Mouse (Mus musculus) CH12.LX (cell line): ENCODE measurements around the gene Pom121l2. TPM values are rescaled to one million over a fixed set of nuclear protein-coding genes. Genes with fewer than 3 reads are reported as not detected.

Experiments used
- DNase-seq: peaks from one replicate; pipeline ENCODE4 v3.0.0-alpha.2; 2013; ENCODE audit errors: extremely low read depth
- H3K27ac ChIP-seq: 2 replicates; pipeline ENCODE4 v1.5.1; 2012; ENCODE audit warnings: low read depth, mild to moderate bottlenecking, control low read depth, moderate library complexity; ENCODE audit not compliant: insufficient read depth
- H3K27me3 ChIP-seq: replicated peaks from 2 replicates; pipeline ENCODE3; 2012; ENCODE audit warnings: inconsistent platforms
- H3K36me3 ChIP-seq, 2 experiments: replicated peaks in 1 of 2; 2 replicates each; pipeline versions ENCODE3 to v1.6.1; 2012; ENCODE audit warnings: inconsistent platforms in 1 of 2, low read length in 1 of 2, mild to moderate bottlenecking in 1 of 2, mixed read lengths in 1 of 2, moderate library complexity in 1 of 2; ENCODE audit not compliant: control insufficient read depth in 1 of 2, insufficient read depth in 1 of 2
- H3K4me1 ChIP-seq, 2 experiments: 2 replicates each; pipeline ENCODE4 v1.6.1; 2012; ENCODE audit warnings: inconsistent platforms in 1 of 2, moderate library complexity in 1 of 2; ENCODE audit not compliant: insufficient read depth in 2 of 2, control insufficient read depth in 1 of 2
- H3K4me2 ChIP-seq: 2 replicates; pipeline ENCODE4 v1.6.1; 2012; ENCODE audit warnings: low read depth, mild to moderate bottlenecking, control low read depth; ENCODE audit not compliant: poor library complexity, insufficient read depth, severe bottlenecking
- H3K4me3 ChIP-seq, 3 experiments: fragments of 150-350 bp in 1 of 3; sonication (generic) in 1 of 3; replicated peaks in 1 of 3; 2 replicates each; pipeline versions ENCODE3 to v1.5.1; 2011 to 2012; ENCODE audit warnings: low read depth in 2 of 3, low read length in 2 of 3, mild to moderate bottlenecking in 2 of 3, moderate library complexity in 2 of 3, control low read depth in 1 of 3, improper control_type of control experiment in 1 of 3, inconsistent platforms in 1 of 3, mixed read lengths in 1 of 3; ENCODE audit not compliant: poor library complexity in 1 of 3
- H3K79me2 ChIP-seq: replicated peaks from 2 replicates; pipeline ENCODE4 v1.6.1; 2012; ENCODE audit warnings: mild to moderate bottlenecking, moderate library complexity; ENCODE audit not compliant: control insufficient read depth, poor library complexity, insufficient read depth, severe bottlenecking; ENCODE audit errors: extremely low read depth
- H3K9ac ChIP-seq: 2 replicates; pipeline ENCODE4 v1.6.1; 2012; ENCODE audit warnings: low read depth, mild to moderate bottlenecking, control low read depth, moderate library complexity; ENCODE audit not compliant: insufficient read depth
- H3K9me3 ChIP-seq: replicated peaks from 2 replicates; pipeline ENCODE3; 2012; ENCODE audit warnings: low read length, inconsistent platforms, mixed read lengths
- BHLHE40 ChIP-seq: IDR thresholded peaks from 2 replicates; pipeline ENCODE4 v1.6.1; 2011; ENCODE audit warnings: mild to moderate bottlenecking, low read depth, low read length, improper control_type of control experiment
- CHD1 ChIP-seq: IDR thresholded peaks from 2 replicates; pipeline ENCODE4 v1.6.1; 2012; ENCODE audit warnings: low read depth, low read length, improper control_type of control experiment, inconsistent platforms
- EP300 ChIP-seq: IDR thresholded peaks from 2 replicates; pipeline ENCODE4 v1.6.1; 2011; ENCODE audit warnings: low read length, improper control_type of control experiment
- HCFC1 ChIP-seq: IDR thresholded peaks from 2 replicates; pipeline ENCODE4 v1.6.1; 2012; ENCODE audit warnings: low read depth, mild to moderate bottlenecking, inconsistent platforms, low read length, improper control_type of control experiment
- IRF4 ChIP-seq: IDR thresholded peaks from 2 replicates; pipeline ENCODE4 v1.6.1; 2014; ENCODE audit warnings: low read depth, mild to moderate bottlenecking, inconsistent platforms, low read length, improper control_type of control experiment
- MAFK ChIP-seq: IDR thresholded peaks from 2 replicates; pipeline ENCODE4 v1.6.1; 2011; ENCODE audit warnings: low read length, improper control_type of control experiment; ENCODE audit not compliant: insufficient replicate concordance
- MAZ ChIP-seq: IDR thresholded peaks from 2 replicates; pipeline ENCODE4 v1.6.1; 2012; ENCODE audit warnings: low read depth, mild to moderate bottlenecking, inconsistent platforms, low read length, improper control_type of control experiment, moderate library complexity
- MXI1 ChIP-seq: IDR thresholded peaks from 2 replicates; pipeline ENCODE4 v1.6.1; 2011; ENCODE audit warnings: mild to moderate bottlenecking, low read depth, low read length, improper control_type of control experiment
- MYC ChIP-seq: IDR thresholded peaks from 2 replicates; pipeline ENCODE4 v1.6.1; 2011; ENCODE audit warnings: low read depth, mild to moderate bottlenecking, improper control_type of control experiment, low read length
- NELFE ChIP-seq: IDR thresholded peaks from 2 replicates; pipeline ENCODE4 v1.6.1; 2011; ENCODE audit warnings: low read depth, low read length, improper control_type of control experiment
- NRF1 ChIP-seq: IDR thresholded peaks from 2 replicates; pipeline ENCODE4 v1.6.1; 2014; ENCODE audit warnings: low read depth, mild to moderate bottlenecking, inconsistent platforms, low read length, improper control_type of control experiment, moderate library complexity
- PAX5 ChIP-seq: IDR thresholded peaks from 2 replicates; pipeline ENCODE4 v1.6.1; 2012; ENCODE audit warnings: low read length, inconsistent platforms, mixed read lengths
- SIN3A ChIP-seq: IDR thresholded peaks from 2 replicates; pipeline ENCODE4 v1.6.1; 2012; ENCODE audit warnings: low read length, improper control_type of control experiment, inconsistent platforms
- SMC3 ChIP-seq: IDR thresholded peaks from 2 replicates; pipeline ENCODE4 v1.6.1; 2011; ENCODE audit warnings: low read depth, low read length, improper control_type of control experiment
- TCF12 ChIP-seq: IDR thresholded peaks from 2 replicates; pipeline ENCODE4 v1.6.1; 2014; ENCODE audit warnings: low read depth, mild to moderate bottlenecking, inconsistent platforms, low read length, improper control_type of control experiment
- UBTF ChIP-seq: IDR thresholded peaks from 2 replicates; pipeline ENCODE4 v1.6.1; 2012; ENCODE audit warnings: low read depth, mild to moderate bottlenecking, inconsistent platforms, low read length, improper control_type of control experiment, moderate library complexity
- USF2 ChIP-seq: conservative IDR thresholded peaks from 2 replicates; pipeline ENCODE4 v1.6.1; 2011; ENCODE audit warnings: low read depth, low read length, improper control_type of control experiment
- ZC3H11A ChIP-seq: IDR thresholded peaks from 2 replicates; pipeline ENCODE4 v1.6.1; 2012; ENCODE audit warnings: low read depth, mild to moderate bottlenecking, inconsistent platforms, low read length, improper control_type of control experiment
- ZKSCAN1 ChIP-seq: IDR thresholded peaks from 2 replicates; pipeline ENCODE4 v1.6.1; 2012; ENCODE audit warnings: low read depth, inconsistent platforms, low read length, improper control_type of control experiment, borderline replicate concordance
- ZNF384 ChIP-seq: IDR thresholded peaks from 2 replicates; pipeline ENCODE4 v1.6.1; 2012; ENCODE audit warnings: low read depth, low read length, improper control_type of control experiment, inconsistent platforms
- dilution Hi-C: fragments of 300-500 bp; cut with MboI; formaldehyde crosslinking; loops from 2 replicates; pipeline ENCODE4 v1.14.3; 2020; ENCODE audit warnings: low sequenced_read_pairs; ENCODE audit not compliant: extremely low pct_unique_long_range_greater_than_20kb, extremely low pct_ligation_motif_present
- in situ Hi-C: fragments of 300-500 bp; cut with MboI; formaldehyde crosslinking; loops from 3 replicates; pipeline ENCODE4 v1.14.3; 2019; ENCODE audit warnings: low sequenced_read_pairs, low pct_ligation_motif_present, low pct_unique_long_range_greater_than_20kb, mixed read lengths
- polyA plus RNA-seq: library from polyadenylated mRNA; unstranded; fragments of >175 nt; gene quantifications from 2 replicates; pipeline ENCODE4 v1.2.1, GENCODE M21; 2012; ENCODE audit warnings: low read depth; ENCODE audit not compliant: insufficient read length
- total RNA-seq, 2 experiments: library from RNA; depleted of rRNA; stranded (reverse); fragments of 300-350 nt in 1 of 2; fragments of >200 nt in 1 of 2; gene quantifications; 2 replicates each; pipeline ENCODE4 v1.2.3; 2012 to 2014

Pom121l2 gene
- total and polyA plus RNA-seq, 3 experiments, result not detected

- peaks cover 64% of the 10 kb centered on the region for H3K27me3 ChIP-seq
- dilution Hi-C loops, result no loop called here
- TF ChIP-seq MAFK, result no peak
- TF ChIP-seq UBTF, result no peak
- no peak for TF ChIP-seq PAX5
- TF ChIP-seq TCF12, result no peak
- TF ChIP-seq CHD1, result no peak
- 0 out of 2 replicates have a peak, but pooled peaks have one; percentile 24 for TF ChIP-seq BHLHE40
- TF ChIP-seq MYC, result 0 out of 2 replicates have a peak, but pooled peaks have one; percentile 60
- no peak for TF ChIP-seq NELFE
- TF ChIP-seq NRF1, result no peak
- TF ChIP-seq MXI1, result peak; percentile 22; the same call in 1 of the 2 replicates
- TF ChIP-seq IRF4, result no peak
- no peak for TF ChIP-seq ZC3H11A
- TF ChIP-seq HCFC1, result no peak
- no peak for TF ChIP-seq ZNF384
- no peak for TF ChIP-seq MAZ
- peak; percentile 30; the same call in 1 of the 2 replicates for TF ChIP-seq EP300
- TF ChIP-seq, all 38 proteins: peak for 4
- peaks cover 6 to 35% of the 10 kb centered on the region in 2 experiments for H3K4me1 ChIP-seq
- H3K9ac ChIP-seq, result no peak overlapping the region
- peak; percentile 43 for DNase-seq
- no peaks in the 10 kb centered on the region for H3K79me2 ChIP-seq
- no peaks in the 10 kb centered on the region for H3K36me3 ChIP-seq
- in situ Hi-C loops, result loop anchor here (25.0 kb wide), 1 partner anchor 589 kb away; the partner anchor contains the start of gene Zkscan3
- no peak overlapping the region for H3K4me3 ChIP-seq
- no peaks in the 10 kb centered on the region for H3K9me3 ChIP-seq
- no peak overlapping the region for H3K27ac ChIP-seq
- no peak overlapping the region for H3K4me2 ChIP-seq
Measured at GRCm38 (mm10) chr13:22001346-22001745, 20.4 kb downstream of the Pom121l2 start.

GRCm38 (mm10) chr13:22001823-22002222, 20.8 kb downstream of the Pom121l2 start:
- DNase-seq, result no peak
- dilution Hi-C loops (no loop called here), in situ Hi-C loops (loop anchor here (25.0 kb wide), 1 partner anchor 590 kb away; the partner anchor contains the start of gene Zkscan3)
- Histone ChIP-seq H3K36me3 (no peaks in the 10 kb centered on the region), H3K4me2 (0 out of 2 replicates have a peak overlapping the region, but pooled peaks have one; percentile 30), H3K9ac (no peak overlapping the region), H3K27me3 (peaks cover 68% of the 10 kb centered on the region), H3K79me2 (no peaks in the 10 kb centered on the region), H3K4me1 (peaks cover 9 to 38% of the 10 kb centered on the region in 2 experiments), H3K4me3 (no peak overlapping the region), H3K9me3 (no peaks in the 10 kb centered on the region), H3K27ac (no peak overlapping the region)
- TF ChIP-seq UBTF (no peak), NRF1 (no peak), USF2 (no peak), SMC3 (no peak), ZKSCAN1 (no peak), CHD1 (no peak), MAZ (no peak), MXI1 (no peak), SIN3A (no peak)
